In the genomic region with DNA sequence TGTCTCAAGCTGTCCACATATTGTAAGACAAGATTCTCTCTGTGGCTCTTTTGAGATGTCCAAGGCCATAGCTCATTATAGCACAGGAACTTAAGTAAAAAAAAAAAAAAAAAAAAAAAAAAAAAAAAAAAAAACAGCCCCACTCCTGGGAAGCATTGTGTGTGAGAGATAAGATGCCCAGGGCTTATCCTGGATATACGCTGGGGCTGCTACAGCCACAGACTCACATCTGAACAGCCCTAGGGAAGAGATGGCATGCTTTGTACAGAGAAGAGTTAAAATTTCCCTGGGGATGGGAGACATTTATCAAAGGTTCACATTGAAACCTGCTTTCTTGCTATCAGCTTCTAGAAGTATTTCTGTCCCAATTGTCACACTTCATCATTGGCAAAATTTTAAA, we compare ENCODE assay signal across 25 mouse cellular contexts.
A peak's percentile ranks its signal among the peaks of the same experiment; 100 is the strongest.
DNase-seq lines count a peak whose midpoint lies in the region; ATAC-seq lines count a peak whose summit lies in the region.
"Had no signal": no experiment of that assay in that cellular context is flagged by ENCODE, and none has a peak within 500 bp of the region (broad histone marks: within the 10 kb centered on the region; RNA-seq: fewer than 3 reads in every experiment).

No protein-coding gene starts in this region.

- peak; percentile 24 for DNase-seq in heart, embryonic 10.5 days (ENCODE audit: low spot score)
- DNase-seq in heart, adult 8-10 months (ENCODE audit: low spot score), result no peak
- no peak for DNase-seq in heart, postnatal 14 days
- DNase-seq in liver, embryonic 13.5 days, result no peak
- DNase-seq in layer of hippocampus, postnatal 36 days, result no peak
- DNase-seq: adrenal gland, postnatal 10 days; adrenal gland, postnatal 36 days; B cell, adult 2 months; cerebellum, adult 18-20 months; cerebellum, adult 9-10 months; cerebellum, postnatal 25 days; gastrocnemius, postnatal 25 days; heart, postnatal 4 days had no signal

- no peaks in the 10 kb centered on the region for H3K27me3 ChIP-seq in heart, embryonic 10.5 days (ENCODE audit: insufficient read depth, poor library complexity, severe bottlenecking)
- H3K27me3 ChIP-seq in heart, embryonic 14.5 days (ENCODE audit: control insufficient read depth, insufficient read depth, low read length), result no peaks in the 10 kb centered on the region
- H3K27me3 ChIP-seq in liver, embryonic 13.5 days, result no peaks in the 10 kb centered on the region
- H3K27me3 ChIP-seq: CH12.LX; embryonic facial prominence, embryonic 12.5 days; embryonic facial prominence, embryonic 15.5 days; Patski had no signal

- H3K9ac ChIP-seq in heart, embryonic 14.5 days (ENCODE audit: low read length), result no peak overlapping the region
- H3K9ac ChIP-seq in liver, embryonic 13.5 days, result no peak overlapping the region
- H3K9ac ChIP-seq: embryonic facial prominence, embryonic 12.5 days; embryonic facial prominence, embryonic 15.5 days; hindbrain, embryonic 14.5 days had no signal

- no peak overlapping the region for H3K4me3 ChIP-seq in heart, embryonic 10.5 days
- H3K4me3 ChIP-seq in heart, embryonic 14.5 days (ENCODE audit: control insufficient read depth in 1 of 2, insufficient read depth in 1 of 2, low read depth in 1 of 2, low read length in 2 of 2), result no peak overlapping the region
- H3K4me3 ChIP-seq in liver, embryonic 13.5 days (replicated peaks), result no peak overlapping the region
- H3K4me3 ChIP-seq: embryonic facial prominence, embryonic 12.5 days; embryonic facial prominence, embryonic 15.5 days had no signal

- ATAC-seq in heart, embryonic 14.5 days (ENCODE audit: insufficient number of reproducible peaks, insufficient read depth, low FRiP score, low read depth), result no peak
- ATAC-seq in liver, embryonic 13.5 days (ENCODE audit: low read depth), result peak; percentile 82
- ATAC-seq in megakaryocyte-erythroid progenitor cell, adult 5-6 weeks (replicated peaks; ENCODE audit: low FRiP score, low TSS enrichment, poor library complexity, severe bottlenecking), result peak; percentile 59; the same call in 1 of the 2 replicates
- ATAC-seq: forebrain, embryonic 14.5 days; hindbrain, postnatal 0 days; inflammation-experienced regulatory T-cells, adult 6 months; intestine, embryonic 16.5 days; Patski had no signal

- 0 out of 2 replicates have a peak overlapping the region, but pooled peaks have one; percentile 10 for H3K27ac ChIP-seq in heart, embryonic 10.5 days
- peak overlapping the region; percentile 75 to 82 for H3K27ac ChIP-seq in heart, embryonic 14.5 days (replicated peaks in 1 of 2; ENCODE audit: control insufficient read depth in 1 of 2, insufficient read depth in 1 of 2, low read depth in 2 of 2, low read length in 2 of 2)
- no peak overlapping the region for H3K27ac ChIP-seq in liver, embryonic 13.5 days
- H3K27ac ChIP-seq: embryonic facial prominence, embryonic 12.5 days; embryonic facial prominence, embryonic 15.5 days; hindbrain, embryonic 14.5 days; hindbrain, postnatal 0 days had no signal

- H3K4me1 ChIP-seq in heart, embryonic 10.5 days, result peaks cover 29% of the 10 kb centered on the region; the same call in 1 of the 2 replicates
- H3K4me1 ChIP-seq in heart, embryonic 14.5 days (ENCODE audit: control insufficient read depth in 2 of 2, insufficient read depth in 2 of 2, low read length in 2 of 2), result peaks cover 6 to 27% of the 10 kb centered on the region in 2 experiments
- H3K4me1 ChIP-seq in liver, embryonic 13.5 days (replicated peaks), result peaks cover 14% of the 10 kb centered on the region
- H3K4me1 ChIP-seq: embryonic facial prominence, embryonic 12.5 days; embryonic facial prominence, embryonic 15.5 days had no signal

- intact Hi-C loops in heart, postnatal 14 days (cut with DNase I), result no loop called here

- H3K9me3 ChIP-seq in heart, embryonic 10.5 days, result no peaks in the 10 kb centered on the region
- H3K9me3 ChIP-seq in heart, embryonic 14.5 days (ENCODE audit: control insufficient read depth, low read length), result no peaks in the 10 kb centered on the region
- no peaks in the 10 kb centered on the region for H3K9me3 ChIP-seq in liver, embryonic 13.5 days (replicated peaks)
- H3K9me3 ChIP-seq: embryonic facial prominence, embryonic 12.5 days; embryonic facial prominence, embryonic 15.5 days had no signal

- 11% methylated on average over 1 of the region's 1 CpGs for WGBS in heart, embryonic 10.5 days
- whole genome bisulfite sequencing in heart, embryonic 14.5 days, result 11% methylated on average over 1 of the region's 1 CpGs
- 12% methylated on average over 1 of the region's 1 CpGs for WGBS in liver, embryonic 13.5 days (ENCODE audit: insufficient replicate concordance)

- H3K4me2 ChIP-seq in heart, embryonic 14.5 days (ENCODE audit: low read length), result no peak overlapping the region
- H3K4me2 ChIP-seq in liver, embryonic 13.5 days, result no peak overlapping the region
- H3K4me2 ChIP-seq: embryonic facial prominence, embryonic 12.5 days; embryonic facial prominence, embryonic 15.5 days; hindbrain, embryonic 14.5 days had no signal

- no peaks in the 10 kb centered on the region for H3K36me3 ChIP-seq in heart, embryonic 10.5 days
- H3K36me3 ChIP-seq in heart, embryonic 14.5 days (ENCODE audit: control insufficient read depth, insufficient read depth, low read length), result no peaks in the 10 kb centered on the region
- no peaks in the 10 kb centered on the region for H3K36me3 ChIP-seq in liver, embryonic 13.5 days
- H3K36me3 ChIP-seq: embryonic facial prominence, embryonic 12.5 days; embryonic facial prominence, embryonic 15.5 days; G1E had no signal
